Mouse (Mus musculus) spleen, adult 2 months (tissue): ENCODE results near the gene Dqx1.

Experiments used
- CTCF ChIP-seq: fragments of 200-500 bp; IDR thresholded peaks from 2 replicates; pipeline ENCODE4 v1.5.1; 2011; ENCODE audit warnings: mild to moderate bottlenecking, inconsistent platforms; ENCODE audit not compliant: insufficient read depth, insufficient read length, insufficient replicate concordance; ENCODE audit errors: extremely low read depth
- POLR2A ChIP-seq: fragments of 200-500 bp; IDR thresholded peaks from 2 replicates; pipeline ENCODE4 v1.6.1; 2011; ENCODE audit warnings: low read depth, low read length, inconsistent platforms

- TF ChIP-seq CTCF (no peak), POLR2A (no peak)
These were observed 1.1 kb downstream of the Dqx1 start for GRCm38 (mm10) chr6:83058725-83059124.
